Mouse (Mus musculus) adrenal gland, adult 18-20 months (tissue): ENCODE data around the gene Pcsk4. TPM values are rescaled to one million over a fixed set of nuclear protein-coding genes. Genes with fewer than 3 reads are reported as not detected.

ENCODE experiments used
- DNase-seq, 2 experiments: peaks; one replicate each; pipeline ENCODE4 v3.0.0; 2021 to 2022; ENCODE audit warnings: low spot score in 2 of 2
- total RNA-seq, 2 experiments: library from RNA; stranded (reverse); gene quantifications; 1 replicate in 1 of 2; 2 replicates in 1 of 2; pipeline ENCODE4 v1.2.3; 2021

Gene Pcsk4
- total RNA-seq, 2 experiments from 2014 or later: 1.6 to 3.1 TPM

GRCm38 (mm10) chr10:80323261-80324119 is 5.8 kb downstream of the Pcsk4 start:
- peak; percentile 78 to 81 for DNase-seq

GRCm38 (mm10) chr10:80322811-80323211 is 6.5 kb downstream of the Pcsk4 start:
- peak in 1 of 2 experiments; percentile 47 for DNase-seq

- no peak for DNase-seq
Measured at GRCm38 (mm10) chr10:80321670-80322581, 7.4 kb downstream of the Pcsk4 start.

GRCm38 (mm10) chr10:80321014-80321669 is 8.2 kb downstream of the Pcsk4 start:
- DNase-seq: no peak

GRCm38 (mm10) chr10:80320340-80320760 is 8.9 kb downstream of the Pcsk4 start, which contains the start of gene 2310011J03Rik:
Gene 2310011J03Rik, minus strand, starts transcription at chr10:80320537.
- DNase-seq: peak; percentile 84

GRCm38 (mm10) chr10:80317011-80317410 is 12.3 kb downstream of the Pcsk4 start:
- no peak for DNase-seq

GRCm38 (mm10) chr10:80316359-80316781 is 12.9 kb downstream of the Pcsk4 start:
- DNase-seq: no peak

- DNase-seq: no peak
Measured at GRCm38 (mm10) chr10:80315315-80315714, 14.0 kb downstream of the Pcsk4 start.

GRCm38 (mm10) chr10:80314494-80315001 is 14.8 kb downstream of the Pcsk4 start:
- DNase-seq: no peak

- DNase-seq: no peak
Measured at GRCm38 (mm10) chr10:80313627-80314201, 15.6 kb downstream of the Pcsk4 start.

- DNase-seq: no peak
Measured at GRCm38 (mm10) chr10:80312586-80313504, 16.5 kb downstream of the Pcsk4 start.

GRCm38 (mm10) chr10:80311560-80311959 is 17.7 kb downstream of the Pcsk4 start:
- DNase-seq: no peak

GRCm38 (mm10) chr10:80304862-80305261 is 24.4 kb downstream of the Pcsk4 start:
- no peak for DNase-seq

- no peak for DNase-seq
Measured at GRCm38 (mm10) chr10:80304458-80304857, 24.8 kb downstream of the Pcsk4 start.

GRCm38 (mm10) chr10:80302471-80302881 is 26.8 kb downstream of the Pcsk4 start:
- DNase-seq: peak in 1 of 2 experiments; percentile 66

GRCm38 (mm10) chr10:80302082-80302355 is 27.3 kb downstream of the Pcsk4 start:
- DNase-seq: no peak

GRCm38 (mm10) chr10:80301256-80302081 is 27.8 kb downstream of the Pcsk4 start:
- DNase-seq: no peak

- DNase-seq: no peak
Measured at GRCm38 (mm10) chr10:80300672-80301181, 28.6 kb downstream of the Pcsk4 start.
